Mouse (Mus musculus) thymus, postnatal 10 days (tissue): ENCODE data around the gene Hnrnpr.

Experiments used
- DNase-seq, 2 experiments: peaks; one replicate each; pipeline ENCODE4 v3.0.0; 2021; ENCODE audit warnings: low spot score in 2 of 2

Hnrnpr gene

GRCm38 (mm10) chr4:136310229-136311041, at the start of gene Hnrnpr:
TSS of gene Hnrnpr (plus strand) at chr4:136310942.
- peak; percentile 99 to 100 for DNase-seq

GRCm38 (mm10) chr4:136261912-136262311, 48.8 kb upstream of the Hnrnpr start:
- no peak for DNase-seq

- no peak for DNase-seq
Measured at GRCm38 (mm10) chr4:136263555-136263954, 47.2 kb upstream of the Hnrnpr start.

GRCm38 (mm10) chr4:136266716-136267343, 43.9 kb upstream of the Hnrnpr start:
- DNase-seq = peak; percentile 28 to 40

- DNase-seq = no peak
Measured at GRCm38 (mm10) chr4:136268912-136269311, 41.8 kb upstream of the Hnrnpr start.

- no peak for DNase-seq
Measured at GRCm38 (mm10) chr4:136270648-136271047, 40.1 kb upstream of the Hnrnpr start.

GRCm38 (mm10) chr4:136281097-136281496, 29.6 kb upstream of the Hnrnpr start:
- DNase-seq = no peak

- no peak for DNase-seq
Measured at GRCm38 (mm10) chr4:136281611-136282010, 29.1 kb upstream of the Hnrnpr start.

GRCm38 (mm10) chr4:136282621-136283480, 27.9 kb upstream of the Hnrnpr start:
- no peak for DNase-seq

GRCm38 (mm10) chr4:136283783-136284182, 27.0 kb upstream of the Hnrnpr start:
- DNase-seq = no peak

- DNase-seq = no peak
Measured at GRCm38 (mm10) chr4:136284455-136284854, 26.3 kb upstream of the Hnrnpr start, which contains the start of gene Zfp46. TSS of gene Zfp46 (plus strand) at chr4:136284683.

- no peak for DNase-seq
Measured at GRCm38 (mm10) chr4:136284891-136285290, 25.9 kb upstream of the Hnrnpr start.

GRCm38 (mm10) chr4:136285348-136285810, 25.4 kb upstream of the Hnrnpr start:
- peak; percentile 84 to 87 for DNase-seq

- DNase-seq = peak; percentile 95
Measured at GRCm38 (mm10) chr4:136285811-136286371, 24.9 kb upstream of the Hnrnpr start.

- DNase-seq = no peak
Measured at GRCm38 (mm10) chr4:136289918-136290780, 20.6 kb upstream of the Hnrnpr start.

- DNase-seq = no peak
Measured at GRCm38 (mm10) chr4:136290781-136291595, 19.8 kb upstream of the Hnrnpr start.

- DNase-seq = no peak
Measured at GRCm38 (mm10) chr4:136291692-136292091, 19.1 kb upstream of the Hnrnpr start.

GRCm38 (mm10) chr4:136295941-136296340, 14.8 kb upstream of the Hnrnpr start:
- DNase-seq = no peak

GRCm38 (mm10) chr4:136302462-136302861, 8.3 kb upstream of the Hnrnpr start:
- no peak for DNase-seq

GRCm38 (mm10) chr4:136304181-136304580, 6.6 kb upstream of the Hnrnpr start:
- no peak for DNase-seq
